Mouse (Mus musculus) regulatory T cell (primary cell): ENCODE measurements around the gene Taf11.

Experiments
- in situ Hi-C: fragments of 300-600 bp; cut with MboI, MseI; formaldehyde crosslinking; loops from one replicate; pipeline ENCODE4 v1.15.1; 2025; ENCODE audit warnings: high pct_unique_total_duplicates

Gene Taf11

DNA sequence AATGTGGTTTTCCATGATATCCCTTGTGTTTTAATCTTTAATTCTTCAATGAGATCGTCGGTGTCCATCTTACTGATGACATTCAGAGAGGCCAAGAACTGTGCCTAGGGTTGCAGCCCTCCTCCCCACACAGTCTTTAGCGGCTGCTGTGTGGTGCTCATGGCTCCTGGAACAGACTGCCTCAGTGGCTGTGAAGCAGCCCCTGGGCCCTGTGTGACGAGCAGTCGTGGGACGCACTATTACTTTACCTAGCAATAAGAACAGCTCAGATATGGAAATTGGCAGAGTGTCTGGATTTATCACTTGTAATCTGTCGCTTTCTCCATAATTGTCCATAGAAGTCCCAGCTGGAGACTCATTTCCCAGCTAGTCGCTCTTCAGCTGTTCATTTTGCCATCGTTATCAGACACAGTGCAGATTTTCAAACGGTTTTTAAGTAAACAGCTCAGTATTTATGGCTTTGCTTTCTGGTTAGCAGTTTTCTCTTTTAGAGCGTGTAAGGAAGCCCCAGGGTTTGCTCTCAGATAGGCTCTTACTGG lies 12.6 kb upstream of the Taf11 start:
- in situ Hi-C loops: no loop called here

DNA sequence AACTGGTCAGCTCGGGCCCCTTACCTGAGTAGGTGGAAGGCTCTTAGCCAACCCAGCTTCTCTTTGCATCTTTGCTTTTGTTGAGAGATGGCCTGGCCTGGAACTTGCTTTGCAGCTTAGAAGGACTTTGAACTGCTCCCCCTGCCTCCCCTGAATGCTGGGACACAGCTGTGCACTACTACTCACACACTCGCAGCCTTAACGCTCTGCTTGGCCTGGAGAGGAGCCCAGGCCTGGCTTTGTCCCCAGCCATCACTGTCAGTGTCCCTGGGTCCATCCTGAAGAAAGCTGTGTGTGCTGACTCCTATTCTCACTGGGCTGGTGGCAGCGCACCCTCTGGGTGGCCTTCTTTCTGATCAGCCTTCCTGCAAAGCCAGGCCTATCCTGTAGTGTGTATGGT lies 11.0 kb upstream of the Taf11 start:
- in situ Hi-C loops: no loop called here

DNA sequence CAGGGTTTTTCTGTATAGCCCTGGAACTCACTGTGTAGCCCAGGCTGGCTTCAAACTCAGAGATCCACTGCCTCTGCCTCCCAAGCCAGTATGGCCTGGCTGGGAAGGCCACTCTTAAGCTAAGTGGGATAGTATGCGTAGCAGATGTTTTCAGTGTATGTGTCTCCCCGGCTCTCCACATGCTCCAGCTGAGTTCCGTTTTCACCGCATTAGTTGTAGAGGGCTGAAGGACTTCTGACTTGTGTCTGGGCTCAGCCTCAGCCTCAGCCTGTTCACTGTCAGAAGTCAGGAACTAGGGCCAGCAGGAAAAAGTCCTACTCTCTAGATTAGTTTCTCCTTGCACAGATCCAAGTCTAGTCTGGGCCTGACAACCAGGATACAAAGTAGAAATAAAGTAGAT lies 6.7 kb upstream of the Taf11 start:
- in situ Hi-C loops: no loop called here

DNA sequence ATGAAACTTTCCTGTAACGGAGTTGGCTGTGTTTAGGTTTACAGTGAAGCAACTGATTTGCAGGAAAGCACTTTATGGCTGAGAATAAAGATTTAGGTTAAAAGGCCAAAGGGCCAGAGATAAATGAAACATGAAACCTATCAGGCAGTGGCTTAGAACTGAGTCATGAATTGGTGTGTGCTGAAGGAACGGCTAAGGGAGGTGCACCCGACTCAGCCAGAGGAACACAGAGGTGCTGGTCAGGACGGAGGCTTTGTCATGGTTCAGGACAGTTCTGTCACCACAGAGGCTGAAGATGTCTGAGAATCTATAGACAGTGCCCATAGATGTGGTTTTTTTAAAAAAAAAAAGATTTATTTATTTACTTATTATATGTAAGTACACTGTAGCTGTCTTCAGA lies 5.1 kb upstream of the Taf11 start:
- in situ Hi-C loops: loop anchor here (5.0 kb wide), 1 partner anchor 168 kb away; the partner anchor contains the start of gene Tcp11

DNA sequence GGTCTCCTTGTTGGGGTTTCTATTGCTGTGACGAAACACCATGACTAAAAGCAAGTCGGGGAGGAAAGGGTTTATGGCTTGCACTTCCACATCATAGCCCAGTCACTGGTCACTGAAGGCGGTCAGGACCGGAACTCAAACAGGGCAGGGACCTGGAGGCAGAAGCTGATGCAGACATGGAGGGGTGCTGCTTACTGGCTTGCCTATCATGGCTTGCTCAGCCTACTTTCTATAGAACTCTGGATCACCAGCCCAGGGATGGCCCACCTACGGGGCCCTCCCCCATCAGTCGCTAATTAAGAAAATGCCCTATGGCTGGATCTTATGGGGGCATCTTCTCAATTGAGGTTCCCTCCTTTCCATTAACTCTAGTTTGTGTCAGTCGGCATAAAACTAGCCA lies 1.7 kb upstream of the Taf11 start:
- in situ Hi-C loops: loop anchor here (5.0 kb wide), 1 partner anchor 171 kb away; the partner anchor contains the start of gene Tcp11

DNA sequence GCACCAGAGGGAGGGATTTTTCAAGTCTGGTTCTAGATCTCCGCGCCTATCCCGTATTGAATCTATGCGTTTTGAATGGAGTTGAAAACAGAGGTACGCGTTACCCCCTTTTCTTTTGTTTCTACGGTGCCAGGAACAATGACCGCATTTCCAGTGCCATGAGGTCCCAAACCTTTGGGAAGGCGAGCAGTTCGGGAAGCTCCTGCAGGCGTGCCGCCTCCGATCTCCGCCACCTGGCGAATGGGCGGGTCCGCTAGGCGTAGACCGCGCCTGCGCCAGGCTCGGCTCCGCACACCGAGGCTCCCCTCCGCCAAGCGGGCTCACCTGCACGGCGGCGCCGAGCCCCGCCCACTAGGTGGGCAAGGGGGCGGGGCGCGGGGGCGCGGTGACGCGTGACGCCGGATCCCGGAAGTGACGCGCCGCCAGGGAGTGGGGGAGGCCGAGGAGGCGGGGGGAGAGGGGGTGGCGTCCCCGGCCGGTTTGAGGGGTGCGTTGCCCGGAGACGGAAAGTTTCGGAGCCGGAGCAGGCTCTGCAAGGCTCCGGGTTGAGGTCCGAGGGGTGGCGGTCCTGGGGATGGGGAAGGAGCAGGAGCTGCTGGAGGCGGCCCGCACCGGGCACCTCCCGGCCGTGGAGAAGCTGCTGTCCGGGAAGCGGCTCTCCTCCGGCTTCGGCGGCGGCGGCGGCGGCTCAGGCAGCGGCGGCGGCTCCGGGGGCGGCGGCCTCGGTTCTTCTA lies 589 bp downstream of the Taf11 start, which contains the start of gene Anks1:
TSS of gene Anks1 (plus strand) at position 419 of the 734 bp plus-strand sequence.
- in situ Hi-C loops: loop anchor here (5.0 kb wide), 1 partner anchor 67 kb away; no protein-coding TSS in a partner anchor

DNA sequence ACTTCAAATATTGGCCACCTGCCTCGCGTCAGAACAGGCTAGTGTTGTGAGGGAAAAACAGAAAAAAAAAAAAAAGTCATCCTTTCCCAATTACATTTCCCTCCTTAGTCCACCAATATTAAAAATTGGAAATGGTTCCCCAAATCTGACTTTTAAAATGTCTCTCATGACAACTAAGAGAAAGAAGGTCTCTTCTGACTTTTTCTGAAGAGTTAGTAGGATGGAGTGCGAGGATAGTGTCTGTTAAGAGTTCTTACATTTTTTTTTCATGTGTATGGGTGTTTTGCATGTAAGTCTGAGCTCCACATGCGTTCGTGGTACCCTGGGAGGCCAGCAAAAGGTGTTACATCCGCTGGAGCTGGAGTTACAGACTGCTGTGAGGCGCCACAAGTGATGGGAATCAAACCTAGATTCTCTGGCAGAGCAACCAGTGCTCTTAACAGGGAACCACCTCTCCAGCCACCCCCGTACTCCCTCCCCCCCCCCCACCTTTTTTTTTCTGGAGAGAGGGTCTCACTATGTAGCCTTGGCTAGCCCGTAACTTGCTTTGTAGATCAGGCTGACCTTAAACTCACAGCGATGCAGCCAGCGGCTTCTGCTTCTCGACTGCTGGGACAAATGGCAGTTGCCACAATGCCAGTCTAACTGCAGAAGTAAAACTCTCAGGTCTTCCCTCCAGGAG lies 1.3 kb downstream of the Taf11 start:
- in situ Hi-C loops: loop anchor here (5.0 kb wide), 1 partner anchor 66 kb away; no protein-coding TSS in a partner anchor

DNA sequence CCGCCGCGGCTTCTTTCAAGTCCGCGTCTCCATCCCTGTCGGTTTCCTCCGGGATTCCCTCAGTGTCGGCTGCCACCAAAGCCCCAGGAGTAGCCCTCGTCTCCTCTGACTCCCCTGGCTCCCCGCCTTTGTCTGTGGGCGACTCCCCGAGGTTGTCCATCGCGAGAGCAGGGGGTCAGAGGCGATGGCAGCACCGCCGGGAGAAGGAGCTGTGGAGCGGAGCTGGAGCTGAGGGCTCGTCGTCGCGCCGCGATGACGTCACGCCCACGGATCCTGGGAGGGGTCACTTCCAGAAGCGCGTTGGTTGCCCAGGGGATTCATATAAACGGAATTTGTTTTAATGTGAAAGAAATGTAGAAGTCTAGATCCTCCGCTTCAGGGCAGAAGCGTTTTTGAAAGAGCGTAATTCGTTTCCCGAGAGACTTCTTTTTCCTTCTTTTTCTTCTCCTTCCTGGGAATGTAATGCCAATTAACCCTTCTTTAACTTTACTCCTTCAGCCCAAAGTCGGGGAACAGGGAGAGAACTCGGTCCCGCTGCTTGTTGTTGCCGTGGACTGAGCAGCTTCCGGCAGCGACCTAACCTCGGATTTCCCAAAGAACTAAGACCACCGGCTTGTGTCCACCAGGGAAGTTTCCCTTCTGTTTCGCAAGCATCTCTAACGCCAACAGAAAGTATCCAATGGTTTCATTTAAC lies 2.0 kb downstream of the Taf11 start:
- in situ Hi-C loops: loop anchor here (5.0 kb wide), 1 partner anchor 65 kb away; no protein-coding TSS in a partner anchor

DNA sequence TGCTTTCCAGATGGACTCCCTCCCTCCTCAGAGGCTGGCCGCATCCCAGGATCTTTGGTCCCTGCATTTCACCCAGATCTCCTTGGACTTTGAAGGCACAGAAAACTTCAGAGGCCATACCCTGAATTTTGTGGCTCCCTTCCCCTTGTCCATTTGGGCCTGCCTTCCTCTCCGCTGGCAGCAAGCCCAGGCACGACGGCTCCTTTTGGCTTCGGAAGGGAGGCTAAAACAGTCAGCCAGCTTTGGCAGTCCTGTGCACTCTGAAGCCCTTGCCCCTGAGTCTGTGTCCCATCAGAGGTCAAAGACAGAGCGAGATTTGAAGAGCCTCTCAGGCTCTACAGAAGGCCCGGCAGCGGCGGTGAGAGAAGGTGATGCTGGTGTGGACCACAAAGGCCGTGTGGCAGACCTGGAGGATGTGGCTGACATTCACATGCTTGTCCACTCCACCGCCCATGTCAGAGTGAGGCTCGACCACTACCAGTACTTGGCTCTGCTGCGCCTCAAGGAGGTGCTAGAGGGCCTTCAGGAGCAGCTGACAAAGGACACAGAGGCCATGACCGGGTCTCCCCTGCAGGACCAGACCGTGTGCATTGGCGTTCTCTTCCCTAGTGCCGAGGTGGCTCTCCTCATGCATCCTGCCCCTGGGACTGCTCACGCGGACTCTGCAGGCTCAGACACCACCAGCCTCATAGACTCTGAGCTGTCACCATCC lies 23.0 kb downstream of the Taf11 start:
- in situ Hi-C loops: no loop called here

DNA sequence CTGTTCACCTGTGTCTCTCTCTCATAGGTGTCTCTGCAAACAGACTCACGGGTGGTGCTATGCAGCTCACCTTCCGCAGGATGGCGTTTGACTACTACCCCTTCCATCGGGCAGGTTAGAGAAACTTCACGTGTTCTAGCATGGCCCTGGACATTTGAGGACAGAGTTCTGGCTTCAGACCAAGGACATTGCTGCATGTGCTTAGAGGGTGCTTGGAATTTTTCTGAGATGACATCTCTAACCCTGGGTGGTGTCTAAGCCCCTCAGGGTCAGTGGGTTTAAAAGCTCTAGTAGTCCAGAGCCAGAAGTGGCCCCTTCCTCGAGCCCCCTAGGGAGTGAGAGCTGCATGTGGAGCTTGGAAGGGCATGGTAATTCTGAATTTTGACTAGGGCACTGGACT lies 25.6 kb downstream of the Taf11 start:
- in situ Hi-C loops: no loop called here

DNA sequence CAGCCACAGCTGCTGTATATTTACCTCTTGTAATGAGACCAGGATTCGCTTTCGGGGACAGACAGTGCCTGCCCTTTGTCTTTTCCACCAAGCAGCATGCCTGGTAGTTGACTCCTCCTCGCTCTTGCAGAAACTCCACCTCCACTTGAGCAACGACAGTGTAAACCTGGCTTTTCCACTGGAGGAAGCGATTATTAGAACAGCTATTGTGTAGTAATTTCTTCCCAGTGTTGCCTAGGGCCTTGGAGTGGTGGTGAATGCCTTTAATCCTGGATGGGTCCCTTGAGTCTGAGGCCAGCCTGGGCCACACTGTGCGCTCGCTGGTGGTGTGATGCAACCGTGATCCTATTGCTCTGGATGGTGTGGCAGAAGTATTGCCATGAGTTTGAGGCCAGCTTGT lies 26.5 kb downstream of the Taf11 start:
- in situ Hi-C loops: no loop called here

DNA sequence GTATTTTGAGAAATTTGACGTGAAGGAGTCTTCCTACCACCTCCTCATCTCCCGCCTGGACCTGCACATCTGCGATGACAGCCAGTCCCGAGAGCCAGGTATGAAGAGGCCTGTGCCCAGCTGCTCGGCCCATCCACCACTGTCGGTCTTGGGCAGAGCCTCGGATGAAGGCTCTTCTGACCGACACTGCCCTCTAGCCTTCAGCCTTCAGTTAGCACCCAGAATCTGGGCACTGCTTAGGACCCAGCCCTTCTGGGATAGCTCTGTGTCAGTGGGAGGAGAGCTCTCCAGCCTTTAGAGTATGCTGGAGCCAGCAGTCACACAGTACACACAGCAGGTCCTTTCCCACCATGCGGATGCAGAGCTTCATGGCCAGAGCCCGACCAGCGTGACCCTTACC lies 28.1 kb downstream of the Taf11 start:
- in situ Hi-C loops: no loop called here

DNA sequence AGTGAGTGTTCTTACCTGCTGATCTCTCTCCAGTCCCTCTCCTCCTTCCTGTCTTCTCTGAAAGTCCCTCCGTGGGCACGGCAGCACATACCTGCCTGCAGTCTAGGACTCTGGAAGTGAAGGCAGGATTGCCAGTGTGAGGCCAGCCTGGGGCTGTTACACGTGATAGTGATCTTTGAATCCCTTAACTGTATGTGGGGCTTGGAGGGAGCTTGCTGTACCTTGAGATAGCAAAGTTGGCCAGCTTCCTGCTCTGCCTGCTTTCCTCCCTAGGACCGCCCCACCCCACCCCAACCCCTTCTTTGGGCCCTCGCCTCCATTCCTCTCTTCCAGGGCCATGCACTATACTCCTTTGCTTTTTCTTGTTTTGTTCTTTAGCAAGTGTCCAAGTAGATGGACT lies 35.1 kb downstream of the Taf11 start:
- in situ Hi-C loops: loop anchor here (10.0 kb wide), 1 partner anchor 1590 kb away; no protein-coding TSS in a partner anchor

DNA sequence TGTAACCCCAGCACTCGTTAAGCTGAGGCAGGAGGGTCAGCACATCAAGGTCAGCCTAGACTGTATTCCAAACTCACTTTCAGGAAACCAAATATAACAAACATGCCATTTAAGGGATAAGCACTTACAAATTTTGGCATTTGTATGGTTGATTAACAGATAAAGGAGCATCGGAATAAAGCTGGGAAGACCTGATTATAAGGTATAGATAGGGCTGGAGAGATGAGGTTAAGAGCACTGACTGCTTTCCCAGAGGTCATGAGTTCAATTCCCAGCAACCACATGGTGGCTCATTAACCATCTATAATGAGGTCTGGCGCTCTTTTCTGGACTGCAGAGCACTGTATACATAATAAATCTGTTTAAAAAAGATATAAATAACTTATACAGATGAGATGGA lies 36.1 kb downstream of the Taf11 start:
- in situ Hi-C loops: loop anchor here (10.0 kb wide), 1 partner anchor 1589 kb away; no protein-coding TSS in a partner anchor

DNA sequence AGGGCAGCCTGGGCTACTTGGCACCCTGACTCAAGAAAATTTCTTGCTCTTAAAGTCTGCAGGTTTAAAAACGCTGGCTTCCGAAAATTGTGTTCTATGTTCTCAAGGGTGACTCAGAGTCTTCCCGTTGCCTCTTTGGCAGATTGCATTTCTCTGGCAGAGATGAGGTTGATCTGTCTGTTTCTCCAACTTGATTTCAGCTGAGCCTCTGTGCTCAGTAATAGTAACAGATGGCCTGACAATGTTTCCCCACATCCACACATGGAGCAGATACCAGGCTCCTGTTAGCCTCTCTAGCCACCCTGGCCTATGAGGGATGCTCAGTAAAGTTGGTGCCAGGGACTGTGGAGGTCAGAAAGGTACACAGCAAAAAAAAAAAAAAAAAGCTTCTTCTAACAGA lies 37.8 kb downstream of the Taf11 start:
- in situ Hi-C loops: loop anchor here (10.0 kb wide), 1 partner anchor 1587 kb away; no protein-coding TSS in a partner anchor

DNA sequence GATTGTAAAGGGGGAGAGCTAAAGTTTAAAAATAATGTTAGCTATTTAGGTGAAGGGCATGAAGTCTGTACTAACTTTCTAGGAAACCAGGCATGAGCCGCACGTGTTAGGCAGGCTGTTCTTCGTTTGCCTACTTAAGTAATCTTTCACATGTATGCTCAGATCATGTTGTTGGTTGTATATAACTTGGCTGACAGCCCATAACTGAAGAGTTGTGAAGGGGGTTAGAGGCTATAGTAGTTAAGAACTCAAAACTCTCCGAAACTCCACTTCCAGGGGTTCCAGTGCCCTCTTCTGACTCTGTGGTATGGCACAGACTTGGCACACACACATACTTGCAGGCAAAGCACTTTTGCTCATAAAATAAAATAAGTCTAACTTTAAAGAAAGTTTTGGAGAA lies 42.9 kb downstream of the Taf11 start:
- in situ Hi-C loops: no loop called here

DNA sequence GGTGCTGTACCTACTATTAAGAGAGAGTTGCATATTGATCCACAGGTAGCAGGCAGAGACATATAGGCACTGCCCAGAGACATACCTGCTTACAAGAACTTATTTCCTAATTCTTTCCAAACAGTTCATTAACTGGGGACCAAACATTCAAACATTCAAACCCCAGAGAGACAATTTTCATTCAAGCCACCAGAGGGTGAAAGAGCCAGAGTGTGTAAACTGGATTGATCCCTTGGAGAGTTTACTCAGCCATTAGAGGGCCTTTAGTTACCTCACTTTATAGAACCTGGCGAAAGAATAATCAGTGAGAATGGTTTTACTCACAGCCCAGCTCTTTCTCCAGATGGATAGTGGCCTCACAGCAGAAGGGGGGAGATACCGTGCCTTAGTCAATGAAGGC lies 44.2 kb downstream of the Taf11 start:
- in situ Hi-C loops: no loop called here

DNA sequence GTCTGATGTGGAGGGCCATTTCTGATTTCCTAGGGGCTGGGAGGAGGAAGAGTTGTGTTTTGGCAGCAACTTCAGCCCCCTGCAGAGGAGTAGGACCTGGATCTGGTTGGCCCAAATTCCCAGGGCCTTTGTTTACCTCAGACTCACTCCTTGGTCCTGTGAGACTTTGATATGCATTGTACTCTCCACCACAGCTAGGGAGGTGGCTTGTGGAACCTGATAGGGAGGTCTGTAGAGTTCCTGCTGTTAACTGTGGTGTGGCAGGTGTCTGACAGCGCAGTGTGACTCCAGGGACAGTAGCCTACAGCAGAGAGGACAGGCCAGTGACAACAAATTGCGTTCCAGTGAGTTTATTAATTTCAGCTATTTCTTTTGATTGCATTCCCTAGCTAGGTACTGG lies 50.5 kb downstream of the Taf11 start:
- in situ Hi-C loops: no loop called here

DNA sequence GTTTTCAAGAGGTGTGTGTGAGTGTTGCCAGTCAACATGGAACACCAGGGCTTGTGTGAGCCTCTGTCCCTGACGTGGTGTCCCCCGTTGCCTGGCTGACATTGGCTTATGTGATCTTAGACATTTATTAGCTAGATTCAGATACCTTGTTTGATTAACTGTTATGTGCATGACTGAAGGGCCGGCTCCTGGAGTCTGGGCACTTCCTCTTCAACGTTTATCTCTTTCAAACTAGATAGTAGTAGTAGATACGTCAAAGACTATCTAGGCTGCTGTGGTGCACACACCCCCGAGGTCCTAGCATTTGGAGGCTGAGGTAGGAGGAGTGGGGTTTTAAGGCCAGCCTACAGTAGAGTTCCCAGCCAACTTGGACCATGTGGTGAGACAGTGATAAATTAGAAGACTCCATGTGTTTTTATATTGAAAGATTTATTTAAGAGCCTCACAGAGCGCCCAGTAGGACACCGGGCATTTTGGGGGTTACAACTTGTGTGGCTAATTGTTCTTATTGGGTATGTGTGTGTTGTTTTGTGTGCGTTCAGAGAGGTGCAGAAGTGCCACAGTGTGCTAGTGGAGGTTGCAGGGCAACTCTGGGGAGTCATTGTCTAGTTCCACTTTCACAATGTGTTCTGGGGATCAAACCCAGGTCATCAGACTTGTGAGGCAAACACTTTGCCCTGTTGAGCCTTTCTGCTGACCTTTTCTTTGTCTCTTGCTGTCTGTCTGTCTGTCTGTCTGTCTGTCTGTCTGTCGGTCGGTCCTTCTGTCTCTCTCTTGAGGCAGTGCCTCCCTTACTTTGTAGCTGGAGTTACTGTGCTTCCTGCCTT lies 51.8 kb downstream of the Taf11 start:
- in situ Hi-C loops: no loop called here
